8 mouse cellular contexts compared by ENCODE assay signal in genomic region chr10:127555703-127556102, GRCm38 (mm10). TPM values are rescaled to one million over a fixed set of nuclear protein-coding genes. Genes with fewer than 3 reads are reported as not detected.
DNase-seq lines count a peak whose midpoint lies in the region; ATAC-seq lines count a peak whose summit lies in the region.
"Had no signal": no experiment of that assay in that cellular context is flagged by ENCODE, and none has a peak within 500 bp of the region (broad histone marks: within the 10 kb centered on the region; RNA-seq: fewer than 3 reads in every experiment).

No protein-coding gene starts in this region.

- H3K4me1 ChIP-seq in liver, embryonic 11.5 days (replicated peaks; ENCODE audit: control insufficient read depth, insufficient read depth, low read length): no peaks in the 10 kb centered on the region
- no peaks in the 10 kb centered on the region for H3K4me1 ChIP-seq in hindbrain, embryonic 12.5 days
- H3K4me1 ChIP-seq in neural tube, embryonic 11.5 days (ENCODE audit: control insufficient read depth, insufficient read depth, low read length): no peaks in the 10 kb centered on the region

- no peaks in the 10 kb centered on the region for H3K9me3 ChIP-seq in liver, embryonic 11.5 days (ENCODE audit: control insufficient read depth, low read length)
- no peaks in the 10 kb centered on the region for H3K9me3 ChIP-seq in hindbrain, embryonic 12.5 days (replicated peaks)
- H3K9me3 ChIP-seq in neural tube, embryonic 11.5 days (ENCODE audit: control insufficient read depth, low read length): no peaks in the 10 kb centered on the region

- H3K4me3 ChIP-seq in liver, embryonic 11.5 days (ENCODE audit: low read depth, low read length): no peak overlapping the region
- no peak overlapping the region for H3K4me3 ChIP-seq in hindbrain, embryonic 12.5 days
- no peak overlapping the region for H3K4me3 ChIP-seq in neural tube, embryonic 11.5 days (ENCODE audit: low read depth, low read length)
- H3K4me3 ChIP-seq: erythroblast, embryonic 14.5 days had no signal

- H3K27me3 ChIP-seq in liver, embryonic 11.5 days (replicated peaks; ENCODE audit: control insufficient read depth, insufficient read depth, low read length): no peaks in the 10 kb centered on the region
- no peaks in the 10 kb centered on the region for H3K27me3 ChIP-seq in hindbrain, embryonic 12.5 days
- no peaks in the 10 kb centered on the region for H3K27me3 ChIP-seq in neural tube, embryonic 11.5 days (ENCODE audit: control insufficient read depth, insufficient read depth, low read length)

- no peak overlapping the region for H3K9ac ChIP-seq in liver, embryonic 11.5 days (ENCODE audit: low read depth, low read length)
- no peak overlapping the region for H3K9ac ChIP-seq in hindbrain, embryonic 12.5 days
- H3K9ac ChIP-seq in neural tube, embryonic 11.5 days (ENCODE audit: low read length): no peak overlapping the region

- 70% methylated on average over 18 of the region's 18 CpGs for WGBS in liver, embryonic 11.5 days
- WGBS in hindbrain, embryonic 12.5 days: 70% methylated on average over 18 of the region's 18 CpGs
- WGBS in neural tube, embryonic 11.5 days: 62% methylated on average over 18 of the region's 18 CpGs

- peak; percentile 45 for DNase-seq in liver
- DNase-seq in liver, embryonic 11.5 days (ENCODE audit: low spot score): no peak
- peak; percentile 75 for DNase-seq in brain, adult 2 months (ENCODE audit: low read depth, low spot score)
- peak; percentile 46 for DNase-seq in neural tube, embryonic 11.5 days (ENCODE audit: low spot score)
- DNase-seq in heart, adult 9 months (ENCODE audit: low spot score in 2 of 2): no peak

- no peak; the same call in 1 of the 2 replicates for ATAC-seq in liver, embryonic 11.5 days (replicated peaks; ENCODE audit: low FRiP score)
- peak; percentile 7; the same call in 1 of the 2 replicates for ATAC-seq in hindbrain, embryonic 12.5 days (ENCODE audit: low FRiP score)
- no peak for ATAC-seq in neural tube, embryonic 11.5 days (ENCODE audit: insufficient read depth, low FRiP score, low TSS enrichment)
- no peak for ATAC-seq in inflammation-experienced regulatory T-cells, adult 6 months

- no peak overlapping the region for H3K27ac ChIP-seq in liver, embryonic 11.5 days (ENCODE audit: low read depth, low read length)
- no peak overlapping the region for H3K27ac ChIP-seq in hindbrain, embryonic 12.5 days
- no peak overlapping the region for H3K27ac ChIP-seq in neural tube, embryonic 11.5 days (ENCODE audit: low read depth, low read length)

- peaks cover 47% of the 10 kb centered on the region for H3K36me3 ChIP-seq in liver, embryonic 11.5 days (ENCODE audit: control insufficient read depth, insufficient read depth, low read length)
- H3K36me3 ChIP-seq in hindbrain, embryonic 12.5 days: peaks cover 100% of the 10 kb centered on the region
- peaks cover 50% of the 10 kb centered on the region for H3K36me3 ChIP-seq in neural tube, embryonic 11.5 days (ENCODE audit: control insufficient read depth, insufficient read depth, low read length)

- H3K4me2 ChIP-seq in liver, embryonic 11.5 days: no peak overlapping the region
- H3K4me2 ChIP-seq in hindbrain, embryonic 12.5 days (replicated peaks): no peak overlapping the region
- H3K4me2 ChIP-seq in neural tube, embryonic 11.5 days (ENCODE audit: low read depth): no peak overlapping the region

RNA-seq across cellular contexts. Expression of gene Nxph4, which starts 21.3 kb away (rescaled TPM):
- 0.56 TPM in 1 of 2 replicates, not detected in the other for polyA plus RNA-seq in liver, embryonic 11.5 days (2014; fragmentation: Nextera tagmentation; extraction: Ambion mirVana)
- 101 and 109 TPM in 2 replicates for polyA plus RNA-seq in hindbrain, embryonic 12.5 days (2016; fragmentation: Nextera tagmentation; extraction: Ambion mirVana)
- 45.7 and 46.8 TPM in 2 replicates for polyA plus RNA-seq in neural tube, embryonic 11.5 days (2014; fragmentation: Nextera tagmentation; extraction: Ambion mirVana)
- polyA plus RNA-seq in inflammation-experienced regulatory T-cells, adult 6 months (2017; shearing (Covaris generic)): not detected
- polyA plus RNA-seq: erythroblast, embryonic 14.5 days had no signal

RNA-seq across cellular contexts. Expression of gene Shmt2, which starts 33.5 kb away (rescaled TPM):
- polyA plus RNA-seq in liver, embryonic 11.5 days (2014; fragmentation: Nextera tagmentation; extraction: Ambion mirVana): 261 and 286 TPM in 2 replicates
- 67.1 and 67.5 TPM in 2 replicates for polyA plus RNA-seq in hindbrain, embryonic 12.5 days (2016; fragmentation: Nextera tagmentation; extraction: Ambion mirVana)
- 82.1 and 91.5 TPM in 2 replicates for polyA plus RNA-seq in neural tube, embryonic 11.5 days (2014; fragmentation: Nextera tagmentation; extraction: Ambion mirVana)
- polyA plus RNA-seq in inflammation-experienced regulatory T-cells, adult 6 months (2017; shearing (Covaris generic)): 10 to 100 TPM; 38.2 to 43.2 (median 42.9) TPM

RNA-seq across cellular contexts. Expression of gene Ndufa4l2, which starts 40.9 kb away (rescaled TPM):
- polyA plus RNA-seq in liver, embryonic 11.5 days (2014; fragmentation: Nextera tagmentation; extraction: Ambion mirVana): 34.2 TPM in 2 replicates
- 7.7 and 8.4 TPM in 2 replicates for polyA plus RNA-seq in hindbrain, embryonic 12.5 days (2016; fragmentation: Nextera tagmentation; extraction: Ambion mirVana)
- polyA plus RNA-seq in neural tube, embryonic 11.5 days (2014; fragmentation: Nextera tagmentation; extraction: Ambion mirVana): 2.4 and 3.4 TPM in 2 replicates
- not detected for polyA plus RNA-seq in inflammation-experienced regulatory T-cells, adult 6 months (2017; shearing (Covaris generic))

RNA-seq across cellular contexts. Expression of gene Stac3, which starts 54.2 kb away (rescaled TPM):
- polyA plus RNA-seq in liver, embryonic 11.5 days (2014; fragmentation: Nextera tagmentation; extraction: Ambion mirVana): 0.32 and 0.39 TPM in 2 replicates
- polyA plus RNA-seq in hindbrain, embryonic 12.5 days (2016; fragmentation: Nextera tagmentation; extraction: Ambion mirVana): 2.2 and 4.8 TPM in 2 replicates
- polyA plus RNA-seq in neural tube, embryonic 11.5 days (2014; fragmentation: Nextera tagmentation; extraction: Ambion mirVana): 0.50 and 0.95 TPM in 2 replicates
- polyA plus RNA-seq in inflammation-experienced regulatory T-cells, adult 6 months (2017; shearing (Covaris generic)): under 1 TPM in 1 of 3 experiments, not detected in 2; 0.35 TPM

Comparison
In these comparisons a context has a peak if more than half of its experiments do, and no peak if none do; other contexts are left out.
1. DNase-seq: peak in liver (single experiment), brain, adult 2 months (single experiment) and neural tube, embryonic 11.5 days (single experiment); none in liver, embryonic 11.5 days (single experiment) and heart, adult 9 months (0 of 2).
2. RNA of gene Nxph4, which starts 21.3 kb away (polyA plus RNA-seq): 101 to 109 TPM in hindbrain, embryonic 12.5 days and 45.7 to 46.8 TPM in neural tube, embryonic 11.5 days; 0.56 TPM in liver, embryonic 11.5 days and not detected in inflammation-experienced regulatory T-cells, adult 6 months; every median in the first group is over 10 times any median in the second.